Mouse (Mus musculus) heart, embryonic 13.5 days (tissue): Measurements from ENCODE around the gene Atp23. TPM values are rescaled to one million over a fixed set of nuclear protein-coding genes. Genes with fewer than 3 reads are reported as not detected.

Source experiments
- ATAC-seq: fragments of 200-750 bp; cut with Nextera tagmentation; 2 replicates; pipeline ENCODE4 v1.8.0; 2017; ENCODE audit warnings: moderate TSS enrichment; ENCODE audit not compliant: insufficient number of reproducible peaks, low FRiP score, low TSS enrichment; ENCODE audit errors: extremely low read depth
- H3K27ac ChIP-seq: fragments of 300-500 bp; sonication (generic); replicated peaks from 2 replicates; pipeline ENCODE4 v1.5.1; 2015; ENCODE audit warnings: moderate library complexity, mild to moderate bottlenecking, inconsistent platforms
- H3K27me3 ChIP-seq: fragments of 300-500 bp; sonication (generic); replicated peaks from 2 replicates; pipeline ENCODE4 v1.6.1; 2015; ENCODE audit warnings: mild to moderate bottlenecking, inconsistent platforms
- H3K36me3 ChIP-seq: fragments of 300-500 bp; sonication (generic); 2 replicates; pipeline ENCODE4 v1.6.1; 2015; ENCODE audit warnings: mild to moderate bottlenecking, inconsistent platforms
- H3K4me1 ChIP-seq: fragments of 300-500 bp; sonication (generic); 2 replicates; pipeline ENCODE4 v1.6.1; 2015; ENCODE audit warnings: inconsistent platforms
- H3K4me2 ChIP-seq: fragments of 300-500 bp; sonication (generic); 2 replicates; pipeline ENCODE4 v1.6.1; 2015; ENCODE audit warnings: inconsistent platforms, mild to moderate bottlenecking, moderate library complexity
- H3K4me3 ChIP-seq: fragments of 300-500 bp; sonication (generic); 2 replicates; pipeline ENCODE4 v1.5.1; 2015; ENCODE audit warnings: moderate library complexity, mild to moderate bottlenecking, inconsistent platforms
- H3K9ac ChIP-seq: fragments of 300-500 bp; sonication (generic); 2 replicates; pipeline ENCODE4 v1.6.1; 2015; ENCODE audit warnings: inconsistent platforms, mild to moderate bottlenecking, moderate library complexity
- H3K9me3 ChIP-seq: fragments of 300-500 bp; sonication (generic); 2 replicates; pipeline ENCODE4 v1.6.1; 2016; ENCODE audit warnings: inconsistent platforms
- WGBS: fragments of 180-500 bp; shearing (Covaris S2); methylation state at CpG from one replicate; pipeline ENCODE4 v1.1.7; 2015; ENCODE audit warnings: mixed read lengths; 5-methylcytosine and 5-hydroxymethylcytosine counted together
- polyA plus RNA-seq: library from polyadenylated mRNA; unstranded; fragments of >200 nt; fragmentation: Nextera tagmentation; extraction: Ambion mirVana; gene quantifications from 2 replicates; pipeline ENCODE4 v1.2.1, GENCODE M21; 2015

Gene Atp23
- polyA plus RNA-seq, result 6.4 and 8.6 TPM in 2 replicates

- H3K36me3 ChIP-seq, result peaks cover 24% of the 10 kb centered on the region
- ATAC-seq, result peak; percentile 81
- peak within 1 kb of the TSS; percentile 67 for H3K27ac ChIP-seq
- H3K4me3 ChIP-seq, result peak within 1 kb of the TSS; percentile 78
- WGBS, result under 1% methylated on average over 55 of the region's 56 CpGs
- peak within 1 kb of the TSS; percentile 98 for H3K4me2 ChIP-seq
- peaks cover 13% of the 10 kb centered on the region for H3K4me1 ChIP-seq
- no peaks in the 10 kb centered on the region for H3K9me3 ChIP-seq
- no peaks in the 10 kb centered on the region for H3K27me3 ChIP-seq
- H3K9ac ChIP-seq, result peak within 1 kb of the TSS; percentile 89
These were observed at the start of gene Atp23 for GRCm38 (mm10) chr10:126900821-126901487. TSS of gene Atp23 (minus strand) at chr10:126901355.

DNA sequence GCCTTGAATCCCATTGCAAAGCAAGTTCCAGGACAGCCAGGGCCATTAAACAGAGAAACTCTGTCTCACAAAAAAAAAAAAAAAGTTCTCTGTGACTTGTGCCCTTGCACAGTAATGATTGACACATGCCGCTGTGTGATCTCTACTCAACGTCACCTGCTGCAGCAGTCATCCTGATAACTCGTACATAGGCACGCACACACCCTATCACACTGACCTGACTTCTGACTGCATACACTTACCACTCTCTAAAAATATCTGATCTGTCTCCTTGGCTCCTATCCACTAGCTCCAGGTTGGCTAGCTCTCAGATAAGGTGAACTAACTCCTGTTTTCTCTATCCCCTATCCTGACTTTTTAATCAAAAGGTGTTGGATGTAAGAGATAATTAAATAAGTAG is 49.4 kb upstream of the Atp23 start:
- WGBS, result 32% methylated on average over 4 of the region's 4 CpGs
- Histone ChIP-seq H3K9me3 (peaks cover 4% of the 10 kb centered on the region; the same call in 1 of the 2 replicates), H3K36me3 (no peaks in the 10 kb centered on the region), H3K4me3 (no peak overlapping the region), H3K4me1 (peaks cover 39% of the 10 kb centered on the region), H3K9ac (0 out of 2 replicates have a peak overlapping the region, but pooled peaks have one; percentile 28), H3K4me2 (no peak overlapping the region), H3K27me3 (no peaks in the 10 kb centered on the region), H3K27ac (peak overlapping the region; percentile 91)
- no peak for ATAC-seq

DNA sequence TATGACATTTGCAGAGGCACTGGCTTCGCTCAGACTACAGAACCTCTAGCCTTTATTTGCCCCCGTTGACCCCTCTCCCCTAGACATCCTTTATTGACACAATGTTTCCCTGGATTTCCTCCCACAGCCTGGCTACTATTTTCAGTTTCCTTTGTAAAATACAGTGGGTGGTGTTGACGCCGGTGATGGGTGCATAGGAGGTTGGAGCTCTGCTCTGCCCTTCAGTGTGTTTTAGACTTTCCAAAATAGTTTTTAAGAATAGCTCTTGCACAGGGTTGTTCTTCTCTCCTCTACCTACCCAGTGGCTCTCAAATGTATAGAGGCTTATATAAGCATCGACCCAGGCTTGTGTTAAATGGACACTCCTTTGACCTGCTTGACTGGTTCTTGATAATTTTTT is 48.7 kb upstream of the Atp23 start:
- no peak for ATAC-seq
- Histone ChIP-seq H3K9me3 (peaks cover 4% of the 10 kb centered on the region; the same call in 1 of the 2 replicates), H3K4me1 (peaks cover 35% of the 10 kb centered on the region), H3K4me2 (0 out of 2 replicates have a peak overlapping the region, but pooled peaks have one; percentile 7), H3K27ac (peak overlapping the region; percentile 91), H3K27me3 (no peaks in the 10 kb centered on the region), H3K4me3 (no peak overlapping the region), H3K36me3 (no peaks in the 10 kb centered on the region), H3K9ac (peak overlapping the region; percentile 28; the same call in 1 of the 2 replicates)
- WGBS, result 52% methylated on average over 5 of the region's 5 CpGs

- Histone ChIP-seq H3K4me1 (peaks cover 28% of the 10 kb centered on the region), H3K4me3 (no peak overlapping the region)
- 83% methylated on average over 5 of the region's 5 CpGs for WGBS
These were observed 44.4 kb upstream of the Atp23 start for GRCm38 (mm10) chr10:126945531-126945930.

GRCm38 (mm10) chr10:126940949-126941348 is 39.8 kb upstream of the Atp23 start:
- peak; percentile 62; the same call in 1 of the 2 replicates for ATAC-seq
- 28% methylated on average over 7 of the region's 7 CpGs for WGBS

More at GRCm38 (mm10) chr10:126945531-126945930, 44.4 kb upstream of the Atp23 start:
- Histone ChIP-seq H3K36me3 (no peaks in the 10 kb centered on the region), H3K27me3 (no peaks in the 10 kb centered on the region), H3K4me2 (no peak overlapping the region), H3K9ac (no peak overlapping the region), H3K9me3 (0 out of 2 replicates have a peak, but pooled peaks cover 4% of the 10 kb centered on the region), H3K27ac (no peak overlapping the region)
- ATAC-seq, result no peak

GRCm38 (mm10) chr10:126935556-126936381 is 34.6 kb upstream of the Atp23 start:
- ATAC-seq, result no peak
- H3K36me3 ChIP-seq, result no peaks in the 10 kb centered on the region
- H3K9me3 ChIP-seq, result peaks cover 4% of the 10 kb centered on the region; the same call in 1 of the 2 replicates
- peak overlapping the region; percentile 78 for H3K27ac ChIP-seq
- H3K9ac ChIP-seq, result peak overlapping the region; percentile 64
- peaks cover 39% of the 10 kb centered on the region for H3K4me1 ChIP-seq
- 0 out of 2 replicates have a peak overlapping the region, but pooled peaks have one; percentile 7 for H3K4me2 ChIP-seq
- no peak overlapping the region for H3K4me3 ChIP-seq
- WGBS, result 49% methylated on average over 18 of the region's 18 CpGs
- no peaks in the 10 kb centered on the region for H3K27me3 ChIP-seq

More at GRCm38 (mm10) chr10:126940949-126941348, 39.8 kb upstream of the Atp23 start:
- H3K4me3 ChIP-seq, result no peak overlapping the region
- H3K9me3 ChIP-seq, result peaks cover 4% of the 10 kb centered on the region; the same call in 1 of the 2 replicates
- peak overlapping the region; percentile 18; the same call in 1 of the 2 replicates for H3K4me2 ChIP-seq
- peak overlapping the region; percentile 37 for H3K9ac ChIP-seq
- peaks cover 25% of the 10 kb centered on the region for H3K4me1 ChIP-seq
- H3K27me3 ChIP-seq, result no peaks in the 10 kb centered on the region
- peak overlapping the region; percentile 81 for H3K27ac ChIP-seq
- H3K36me3 ChIP-seq, result no peaks in the 10 kb centered on the region

DNA sequence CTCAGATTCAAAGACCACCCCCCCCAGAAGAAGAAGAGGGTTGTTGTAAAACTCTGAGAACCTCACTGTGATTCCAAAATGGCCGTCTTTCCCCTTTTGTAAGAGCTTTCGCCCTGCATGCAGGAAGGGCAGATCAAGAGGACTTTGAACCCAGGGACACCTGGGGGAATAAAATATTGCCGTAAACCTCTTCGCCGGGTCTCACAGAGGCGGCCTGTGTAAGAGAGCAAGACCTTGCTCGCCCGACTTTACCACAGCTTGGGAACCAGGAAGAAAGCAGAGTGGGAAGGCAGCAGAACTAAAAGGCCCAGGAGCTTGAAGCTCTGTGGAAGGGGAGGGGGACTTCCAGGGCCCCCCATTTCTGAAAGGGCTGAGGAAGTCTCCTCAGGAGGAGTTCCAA is 34.0 kb upstream of the Atp23 start:
- H3K9me3 ChIP-seq, result peaks cover 4% of the 10 kb centered on the region; the same call in 1 of the 2 replicates
- peak overlapping the region; percentile 64 for H3K9ac ChIP-seq
- H3K4me1 ChIP-seq, result peaks cover 39% of the 10 kb centered on the region
- H3K4me2 ChIP-seq, result 0 out of 2 replicates have a peak overlapping the region, but pooled peaks have one; percentile 7
- 80% methylated on average over 8 of the region's 8 CpGs for WGBS
- H3K27ac ChIP-seq, result peak overlapping the region; percentile 78
- H3K27me3 ChIP-seq, result no peaks in the 10 kb centered on the region
- no peak overlapping the region for H3K4me3 ChIP-seq
- no peak for ATAC-seq
- no peaks in the 10 kb centered on the region for H3K36me3 ChIP-seq

DNA sequence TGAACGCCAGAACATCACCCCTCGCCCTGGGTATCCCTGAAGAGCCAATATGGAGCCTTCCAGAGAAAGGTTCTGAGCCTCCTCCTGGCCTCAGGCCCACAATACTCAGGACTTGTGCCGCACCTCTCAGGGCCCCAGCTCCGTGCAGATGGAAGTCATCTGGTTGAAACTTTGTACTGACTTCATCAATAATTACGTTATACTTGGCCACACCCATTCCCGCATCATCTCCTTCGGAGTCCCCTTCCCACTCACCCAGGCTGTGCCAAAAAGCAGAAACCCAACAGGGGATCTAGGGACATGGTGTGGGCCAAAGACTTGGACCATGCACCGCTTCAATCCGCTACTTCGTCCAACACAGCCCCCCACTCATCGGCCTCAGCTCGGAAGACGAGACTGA is 33.4 kb upstream of the Atp23 start:
- no peak for ATAC-seq
- 81% methylated on average over 13 of the region's 13 CpGs for WGBS

DNA sequence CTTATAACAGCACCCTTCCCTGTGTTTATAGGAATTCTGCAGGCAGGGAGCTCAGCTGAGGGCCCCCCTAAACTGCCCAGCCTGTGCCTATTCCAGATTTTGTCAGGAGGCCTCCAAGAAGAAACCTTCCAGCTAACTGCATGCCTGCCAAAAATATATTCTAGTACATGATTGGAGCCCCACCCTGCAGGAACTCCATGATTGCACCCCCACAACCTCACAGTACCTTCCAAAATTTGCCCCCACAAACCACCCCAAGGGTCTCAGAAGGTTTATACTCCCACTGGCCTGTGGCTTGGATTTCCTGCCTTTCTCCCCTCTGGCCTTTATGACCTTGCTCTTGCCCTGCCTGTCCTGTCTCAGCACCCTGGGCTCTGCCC is 30.6 kb upstream of the Atp23 start:
- Histone ChIP-seq H3K4me3 (no peak overlapping the region), H3K36me3 (no peaks in the 10 kb centered on the region), H3K4me2 (peak overlapping the region; percentile 13; the same call in 1 of the 2 replicates), H3K9me3 (no peaks in the 10 kb centered on the region), H3K27ac (peak overlapping the region; percentile 97), H3K27me3 (no peaks in the 10 kb centered on the region), H3K4me1 (peaks cover 68% of the 10 kb centered on the region), H3K9ac (peak overlapping the region; percentile 70)
- ATAC-seq, result no peak

More for the DNA sequence above, 33.4 kb upstream of the Atp23 start:
- Histone ChIP-seq H3K27me3 (no peaks in the 10 kb centered on the region), H3K4me2 (no peak overlapping the region), H3K4me3 (no peak overlapping the region), H3K9ac (no peak overlapping the region), H3K4me1 (peaks cover 41% of the 10 kb centered on the region), H3K36me3 (no peaks in the 10 kb centered on the region), H3K27ac (no peak overlapping the region), H3K9me3 (peaks cover 4% of the 10 kb centered on the region; the same call in 1 of the 2 replicates)

DNA sequence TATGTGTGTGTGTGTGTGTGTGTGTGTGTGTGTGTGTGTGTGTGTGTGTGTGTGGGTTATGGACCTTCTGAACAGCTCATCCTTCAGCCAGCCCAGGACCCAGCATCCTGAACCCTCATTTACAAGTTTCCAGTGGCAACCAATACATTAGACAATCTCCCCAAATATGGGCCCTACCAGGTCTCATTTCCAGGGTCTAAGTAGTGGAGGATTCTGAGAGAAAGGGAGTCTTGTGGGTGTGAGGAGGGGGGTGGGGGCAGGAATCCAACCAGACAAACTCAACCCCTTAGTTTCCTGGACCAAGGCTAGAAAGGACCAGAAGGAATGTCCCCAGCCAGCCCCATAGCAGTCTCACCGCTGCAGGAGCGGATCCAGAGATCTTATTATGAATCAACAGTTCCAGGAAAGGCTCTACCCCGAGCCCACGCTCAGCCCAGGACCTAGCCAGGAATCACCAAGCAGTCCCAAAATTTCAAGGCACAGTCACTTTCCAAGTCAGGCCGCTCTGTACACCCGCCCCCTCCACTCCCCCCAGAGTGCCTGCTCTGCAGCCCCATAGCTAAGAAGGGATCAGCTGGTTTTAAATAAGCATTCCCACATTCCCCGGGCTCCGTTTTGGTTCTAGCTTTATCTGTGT is 30.1 kb upstream of the Atp23 start:
- Histone ChIP-seq H3K4me2 (peak overlapping the region; percentile 13; the same call in 1 of the 2 replicates), H3K4me3 (no peak overlapping the region), H3K27ac (peak overlapping the region; percentile 97), H3K9me3 (no peaks in the 10 kb centered on the region), H3K36me3 (no peaks in the 10 kb centered on the region), H3K9ac (peak overlapping the region; percentile 70), H3K27me3 (no peaks in the 10 kb centered on the region; the same call in 1 of the 2 replicates), H3K4me1 (peaks cover 69% of the 10 kb centered on the region)
- ATAC-seq, result no peak
- WGBS, result 38% methylated on average over 8 of the region's 8 CpGs
